ENCODE assay signal across 4 mouse cellular contexts in the genomic region with DNA sequence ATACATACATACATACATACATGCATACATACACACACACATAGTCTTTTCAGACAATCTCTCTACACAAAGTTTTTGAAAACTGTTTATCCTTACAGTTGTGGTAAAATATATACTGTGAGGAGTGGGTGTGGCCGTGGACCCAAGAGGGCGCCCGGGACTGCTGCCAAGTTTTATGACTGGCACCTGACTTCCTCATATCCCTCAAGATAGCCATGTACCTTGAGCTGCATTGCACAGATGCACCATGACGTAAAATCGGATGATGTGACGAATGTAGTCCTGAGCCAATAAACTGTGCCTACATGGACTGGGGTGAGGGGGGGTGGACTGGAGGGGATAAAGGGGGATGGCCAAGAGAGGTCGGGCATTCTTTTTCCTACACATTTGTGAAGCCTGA. TPM values are rescaled to one million over a fixed set of nuclear protein-coding genes. Genes with fewer than 3 reads are reported as not detected.
"Had no signal": no experiment of that assay in that cellular context is flagged by ENCODE, and none has a peak within 500 bp of the region (broad histone marks: within the 10 kb centered on the region; RNA-seq: fewer than 3 reads in every experiment).

No protein-coding gene starts in this region.

RNA-seq across cellular contexts. Expression of gene C5ar2, which starts 22.6 kb away (rescaled TPM):
- polyA plus RNA-seq: hindbrain, embryonic 10.5 days; hindbrain, embryonic 12.5 days; hindbrain, embryonic 14.5 days; limb, embryonic 12.5 days had no signal
